Mouse (Mus musculus): ENCODE measurements around the gene Agbl5. TPM values are rescaled to one million over a fixed set of nuclear protein-coding genes. Genes with fewer than 3 reads are reported as not detected.

Gene Agbl5
- total and polyA plus RNA-seq, 3 experiments = 9.9 to 65.8 (median 48.5) TPM

- no peaks in the 10 kb centered on the region for H3K4me1 ChIP-seq (ENCODE audit: insufficient read depth, low read depth, low read length)
- ATAC-seq (ENCODE audit: extremely low read depth, insufficient number of reproducible peaks, low FRiP score, poor library complexity, severe bottlenecking) (no peak), DNase-seq (ENCODE audit: low spot score) (no peak)
- no peaks in the 10 kb centered on the region for H3K36me3 ChIP-seq (replicated peaks)
- H3K27me3 ChIP-seq (ENCODE audit: insufficient read depth, low read length) = peaks cover 56% of the 10 kb centered on the region
- H3K4me3 ChIP-seq (ENCODE audit: low read depth, low read length) = no peak overlapping the region
- H3K9me3 ChIP-seq (replicated peaks) = no peaks in the 10 kb centered on the region
- TF ChIP-seq POLR2AphosphoS5 (IDR thresholded peaks at IDR 0.05; ENCODE audit: insufficient replicate concordance, low read depth, low read length) = no peak
- no peak for TF ChIP-seq GATA2 (IDR thresholded peaks at IDR 0.05; ENCODE audit: borderline replicate concordance, low read depth, low read length)
- no peak for TF ChIP-seq GATA1 (IDR thresholded peaks at IDR 0.05; ENCODE audit: borderline replicate concordance, low read length)
- TF ChIP-seq TAL1 (conservative IDR thresholded peaks at IDR 0.05; ENCODE audit: low read depth, low read length) = no peak
- no peak for TF ChIP-seq CTCF (IDR thresholded peaks at IDR 0.05; ENCODE audit: low read depth, low read length)
Measured at GRCm38 (mm10) chr5:30855674-30856073, 32.8 kb upstream of the Agbl5 start.

GRCm38 (mm10) chr5:30856124-30856523, 32.4 kb upstream of the Agbl5 start:
- DNase-seq (ENCODE audit: low spot score) (no peak), ATAC-seq (ENCODE audit: extremely low read depth, insufficient number of reproducible peaks, low FRiP score, poor library complexity, severe bottlenecking) (no peak)
- H3K4me1 ChIP-seq (ENCODE audit: insufficient read depth, low read depth, low read length) = no peaks in the 10 kb centered on the region
- TF ChIP-seq CTCF (IDR thresholded peaks at IDR 0.05; ENCODE audit: low read depth, low read length) = no peak
- no peak for TF ChIP-seq POLR2AphosphoS5 (IDR thresholded peaks at IDR 0.05; ENCODE audit: insufficient replicate concordance, low read depth, low read length)
- TF ChIP-seq GATA1 (IDR thresholded peaks at IDR 0.05; ENCODE audit: borderline replicate concordance, low read length) = no peak
- no peak for TF ChIP-seq GATA2 (IDR thresholded peaks at IDR 0.05; ENCODE audit: borderline replicate concordance, low read depth, low read length)
- TF ChIP-seq TAL1 (conservative IDR thresholded peaks at IDR 0.05; ENCODE audit: low read depth, low read length) = no peak
- no peak overlapping the region for H3K4me3 ChIP-seq (ENCODE audit: low read depth, low read length)
- peaks cover 57% of the 10 kb centered on the region for H3K27me3 ChIP-seq (ENCODE audit: insufficient read depth, low read length)
- no peaks in the 10 kb centered on the region for H3K9me3 ChIP-seq (replicated peaks)
- no peaks in the 10 kb centered on the region for H3K36me3 ChIP-seq (replicated peaks)

GRCm38 (mm10) chr5:30863852-30864251, 24.6 kb upstream of the Agbl5 start:
- DNase-seq (ENCODE audit: low spot score) (no peak), ATAC-seq (ENCODE audit: extremely low read depth, insufficient number of reproducible peaks, low FRiP score, poor library complexity, severe bottlenecking) (no peak)
- H3K27me3 ChIP-seq (ENCODE audit: insufficient read depth, low read length) = peaks cover 46% of the 10 kb centered on the region
- no peaks in the 10 kb centered on the region for H3K9me3 ChIP-seq (replicated peaks)
- H3K4me1 ChIP-seq (ENCODE audit: insufficient read depth, low read depth, low read length) = peaks cover 20% of the 10 kb centered on the region
- no peak for TF ChIP-seq CTCF (IDR thresholded peaks at IDR 0.05; ENCODE audit: low read depth, low read length)
- no peak for TF ChIP-seq GATA1 (IDR thresholded peaks at IDR 0.05; ENCODE audit: borderline replicate concordance, low read length)
- TF ChIP-seq TAL1 (conservative IDR thresholded peaks at IDR 0.05; ENCODE audit: low read depth, low read length) = no peak
- no peak for TF ChIP-seq POLR2AphosphoS5 (IDR thresholded peaks at IDR 0.05; ENCODE audit: insufficient replicate concordance, low read depth, low read length)
- no peak overlapping the region for H3K4me3 ChIP-seq (ENCODE audit: low read depth, low read length)
- H3K36me3 ChIP-seq (replicated peaks) = no peaks in the 10 kb centered on the region

- ATAC-seq (ENCODE audit: extremely low read depth, insufficient number of reproducible peaks, low FRiP score, poor library complexity, severe bottlenecking) = no peak
- Histone ChIP-seq H3K27me3 (ENCODE audit: insufficient read depth, low read length) (peaks cover 46% of the 10 kb centered on the region), H3K4me3 (ENCODE audit: low read depth, low read length) (no peak overlapping the region), H3K36me3 (replicated peaks) (no peaks in the 10 kb centered on the region), H3K9me3 (replicated peaks) (no peaks in the 10 kb centered on the region), H3K4me1 (ENCODE audit: insufficient read depth, low read depth, low read length) (peaks cover 23% of the 10 kb centered on the region)
- TF ChIP-seq POLR2AphosphoS5 (IDR thresholded peaks at IDR 0.05; ENCODE audit: insufficient replicate concordance, low read depth, low read length) = no peak
- DNase-seq (ENCODE audit: low spot score) = no peak
Measured at GRCm38 (mm10) chr5:30864322-30864721, 24.2 kb upstream of the Agbl5 start.

- H3K27me3 ChIP-seq (ENCODE audit: insufficient read depth, low read length) = peaks cover 34% of the 10 kb centered on the region
- H3K4me1 ChIP-seq (ENCODE audit: insufficient read depth, low read depth, low read length) = peaks cover 36% of the 10 kb centered on the region
- TF ChIP-seq CTCF (IDR thresholded peaks at IDR 0.05; ENCODE audit: low read depth, low read length) (no peak), GATA2 (IDR thresholded peaks at IDR 0.05; ENCODE audit: borderline replicate concordance, low read depth, low read length) (no peak), POLR2AphosphoS5 (IDR thresholded peaks at IDR 0.05; ENCODE audit: insufficient replicate concordance, low read depth, low read length) (no peak), GATA1 (IDR thresholded peaks at IDR 0.05; ENCODE audit: borderline replicate concordance, low read length) (no peak), TAL1 (conservative IDR thresholded peaks at IDR 0.05; ENCODE audit: low read depth, low read length) (no peak)
- DNase-seq (ENCODE audit: low spot score) = no peak
- H3K4me3 ChIP-seq (ENCODE audit: low read depth, low read length) = no peak overlapping the region
- H3K36me3 ChIP-seq (replicated peaks) = peaks cover 13% of the 10 kb centered on the region
- no peak for ATAC-seq (ENCODE audit: extremely low read depth, insufficient number of reproducible peaks, low FRiP score, poor library complexity, severe bottlenecking)
- H3K9me3 ChIP-seq (replicated peaks) = no peaks in the 10 kb centered on the region
Measured at GRCm38 (mm10) chr5:30866871-30867270, 21.6 kb upstream of the Agbl5 start.

- Histone ChIP-seq H3K9me3 (replicated peaks) (no peaks in the 10 kb centered on the region), H3K4me3 (ENCODE audit: low read depth, low read length) (no peak within 1 kb of the TSS; the same call in 1 of the 2 replicates), H3K4me1 (ENCODE audit: insufficient read depth, low read depth, low read length) (peaks cover 42% of the 10 kb centered on the region), H3K36me3 (replicated peaks) (peaks cover 22% of the 10 kb centered on the region), H3K27me3 (ENCODE audit: insufficient read depth, low read length) (peaks cover 28% of the 10 kb centered on the region)
- TF ChIP-seq TAL1 (conservative IDR thresholded peaks at IDR 0.05; ENCODE audit: low read depth, low read length) (no peak), CTCF (IDR thresholded peaks at IDR 0.05; ENCODE audit: low read depth, low read length) (no peak), GATA1 (IDR thresholded peaks at IDR 0.05; ENCODE audit: borderline replicate concordance, low read length) (no peak), POLR2AphosphoS5 (IDR thresholded peaks at IDR 0.05; ENCODE audit: insufficient replicate concordance, low read depth, low read length) (no peak), GATA2 (IDR thresholded peaks at IDR 0.05; ENCODE audit: borderline replicate concordance, low read depth, low read length) (no peak)
- ATAC-seq (ENCODE audit: extremely low read depth, insufficient number of reproducible peaks, low FRiP score, poor library complexity, severe bottlenecking) (no peak), DNase-seq (ENCODE audit: low spot score) (no peak)
Measured at GRCm38 (mm10) chr5:30867712-30868111, 20.8 kb upstream of the Agbl5 start, which contains the start of gene Tmem214. Gene Tmem214, plus strand, starts transcription at chr5:30868012.

- no peaks in the 10 kb centered on the region for H3K9me3 ChIP-seq (replicated peaks)
- ATAC-seq (ENCODE audit: extremely low read depth, insufficient number of reproducible peaks, low FRiP score, poor library complexity, severe bottlenecking) (no peak), DNase-seq (ENCODE audit: low spot score) (no peak)
- H3K4me3 ChIP-seq (ENCODE audit: low read depth, low read length) = peak overlapping the region; percentile 88
- TF ChIP-seq GATA1 (IDR thresholded peaks at IDR 0.05; ENCODE audit: borderline replicate concordance, low read length) (no peak), GATA2 (IDR thresholded peaks at IDR 0.05; ENCODE audit: borderline replicate concordance, low read depth, low read length) (no peak), TAL1 (conservative IDR thresholded peaks at IDR 0.05; ENCODE audit: low read depth, low read length) (no peak), CTCF (IDR thresholded peaks at IDR 0.05; ENCODE audit: low read depth, low read length) (no peak), POLR2AphosphoS5 (IDR thresholded peaks at IDR 0.05; ENCODE audit: insufficient replicate concordance, low read depth, low read length) (no peak)
- peaks cover 16% of the 10 kb centered on the region for H3K27me3 ChIP-seq (ENCODE audit: insufficient read depth, low read length)
- H3K36me3 ChIP-seq (replicated peaks) = peaks cover 34% of the 10 kb centered on the region
- H3K4me1 ChIP-seq (ENCODE audit: insufficient read depth, low read depth, low read length) = peaks cover 38% of the 10 kb centered on the region
Measured at GRCm38 (mm10) chr5:30868981-30869380, 19.5 kb upstream of the Agbl5 start.

Measured in G1E (cell line).